Mouse (Mus musculus): ENCODE results near the gene Xrcc3. TPM values are rescaled to one million over a fixed set of nuclear protein-coding genes. Genes with fewer than 3 reads are reported as not detected.

Gene Xrcc3
- polyA plus RNA-seq, 1 experiment from 2014 or later, result 10.8 TPM

DNA sequence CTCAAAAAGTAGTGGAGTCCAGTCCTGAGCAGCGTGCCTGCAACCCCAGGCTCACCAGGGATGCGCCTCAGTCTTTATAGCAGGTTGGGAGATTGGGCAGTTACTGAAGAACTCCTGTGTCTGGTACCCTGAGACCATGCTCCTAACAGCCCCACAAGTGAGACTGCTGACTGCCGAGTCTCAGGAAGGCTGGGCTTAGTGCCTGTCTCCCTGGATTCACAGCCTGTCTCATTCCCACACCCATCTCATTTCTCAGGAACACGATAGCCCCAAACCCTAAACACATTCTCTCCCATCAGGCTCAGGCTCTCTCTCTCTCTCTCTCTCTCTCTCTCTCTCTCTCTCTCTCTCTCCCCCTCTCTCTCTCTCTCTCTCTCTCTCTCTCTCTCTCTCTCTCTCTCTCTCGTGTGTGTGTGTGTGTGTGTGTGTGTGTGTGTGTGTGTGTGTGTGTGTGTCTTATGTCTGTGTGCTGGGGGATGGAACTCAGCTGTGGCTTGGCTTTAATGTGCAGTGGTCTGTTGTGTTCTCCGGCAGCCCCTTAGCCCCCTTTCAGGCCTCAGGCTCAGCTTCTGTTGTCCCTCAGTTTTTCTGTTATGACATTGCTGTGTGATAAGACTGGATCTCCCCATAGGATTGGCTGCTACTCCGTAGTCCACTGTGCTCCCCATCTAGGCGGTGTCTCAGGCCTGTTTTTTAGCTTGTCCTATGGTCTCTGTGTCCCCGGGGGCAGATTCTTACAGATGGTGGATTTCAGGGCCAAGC, 43.7 kb downstream of the Xrcc3 start:
- Histone ChIP-seq H3K4me2 (replicated peaks) (no peak overlapping the region), H3K36me3 (peaks cover 32% of the 10 kb centered on the region), H3K9me3 (no peaks in the 10 kb centered on the region), H3K27me3 (no peaks in the 10 kb centered on the region), H3K4me3 (no peak overlapping the region), H3K27ac (0 out of 2 replicates have a peak overlapping the region, but pooled peaks have one; percentile 50), H3K9ac (no peak overlapping the region), H3K4me1 (peaks cover 21% of the 10 kb centered on the region)
- 68% methylated on average over 8 of the region's 9 CpGs for WGBS
- no peak for ATAC-seq (ENCODE audit: insufficient number of reproducible peaks, insufficient read depth, low FRiP score, low TSS enrichment)

DNA sequence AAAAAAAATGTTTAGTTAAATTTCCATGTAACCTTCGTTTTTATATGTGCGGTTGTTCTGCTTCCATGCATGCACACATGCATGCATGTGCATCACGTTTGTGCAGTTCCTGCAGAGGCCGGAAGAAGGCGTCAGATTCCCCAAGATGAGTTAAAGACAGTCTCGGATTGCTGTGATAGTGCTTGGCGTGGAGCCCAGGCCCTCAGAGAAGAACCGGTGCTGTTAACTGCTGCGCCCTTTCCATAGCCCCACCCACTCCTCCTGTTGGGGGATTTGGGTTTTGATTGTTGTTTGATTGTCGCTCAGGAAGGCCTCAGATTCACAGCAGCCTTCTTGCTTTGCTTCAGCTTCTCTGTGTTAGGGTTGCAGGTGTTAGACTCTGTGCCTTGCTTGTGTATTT, 44.4 kb downstream of the Xrcc3 start:
- Histone ChIP-seq H3K4me3 (no peak overlapping the region), H3K4me2 (replicated peaks) (no peak overlapping the region), H3K9ac (peak overlapping the region; percentile 19; the same call in 1 of the 2 replicates), H3K27me3 (no peaks in the 10 kb centered on the region), H3K9me3 (no peaks in the 10 kb centered on the region), H3K27ac (peak overlapping the region; percentile 50; the same call in 1 of the 2 replicates), H3K4me1 (peaks cover 21% of the 10 kb centered on the region), H3K36me3 (peaks cover 25% of the 10 kb centered on the region)
- WGBS, result 44% methylated on average over 10 of the region's 10 CpGs
- no peak; the same call in 1 of the 2 replicates for ATAC-seq (ENCODE audit: insufficient number of reproducible peaks, insufficient read depth, low FRiP score, low TSS enrichment)

DNA sequence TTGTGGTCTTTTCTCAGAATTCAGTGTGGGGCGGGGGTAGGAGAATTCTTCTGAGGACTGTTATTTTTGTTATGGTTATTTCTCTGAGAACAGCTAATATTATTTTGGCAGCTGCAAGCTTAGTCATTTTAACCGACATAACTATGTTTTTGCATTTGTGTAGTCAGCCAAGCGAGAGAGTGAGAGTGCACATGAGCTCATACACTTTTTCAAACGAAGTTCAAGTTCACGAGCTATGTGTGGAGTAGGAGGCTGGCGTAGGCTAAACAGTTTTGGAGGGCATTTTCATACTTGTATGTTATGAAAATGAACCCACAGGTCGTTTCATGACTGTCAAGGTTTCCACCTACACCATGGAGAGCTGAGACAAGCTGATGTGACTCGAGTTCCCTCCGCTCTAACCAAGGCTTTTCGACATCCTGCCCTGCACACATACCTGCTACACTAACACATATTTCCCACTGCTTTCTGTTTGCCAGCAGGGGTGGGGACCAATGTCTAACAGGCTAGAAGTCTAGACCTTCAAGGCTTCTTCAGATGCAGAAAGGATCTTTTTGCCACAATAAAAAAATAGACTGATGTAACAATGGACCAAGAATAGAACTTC, 45.2 kb downstream of the Xrcc3 start:
- Histone ChIP-seq H3K4me1 (peaks cover 21% of the 10 kb centered on the region), H3K4me2 (replicated peaks) (no peak overlapping the region), H3K27me3 (no peaks in the 10 kb centered on the region), H3K9ac (no peak overlapping the region), H3K27ac (no peak overlapping the region), H3K9me3 (no peaks in the 10 kb centered on the region), H3K36me3 (peaks cover 18% of the 10 kb centered on the region), H3K4me3 (no peak overlapping the region)
- WGBS, result 94% methylated on average over 10 of the region's 10 CpGs
- ATAC-seq (ENCODE audit: insufficient number of reproducible peaks, insufficient read depth, low FRiP score, low TSS enrichment), result no peak

DNA sequence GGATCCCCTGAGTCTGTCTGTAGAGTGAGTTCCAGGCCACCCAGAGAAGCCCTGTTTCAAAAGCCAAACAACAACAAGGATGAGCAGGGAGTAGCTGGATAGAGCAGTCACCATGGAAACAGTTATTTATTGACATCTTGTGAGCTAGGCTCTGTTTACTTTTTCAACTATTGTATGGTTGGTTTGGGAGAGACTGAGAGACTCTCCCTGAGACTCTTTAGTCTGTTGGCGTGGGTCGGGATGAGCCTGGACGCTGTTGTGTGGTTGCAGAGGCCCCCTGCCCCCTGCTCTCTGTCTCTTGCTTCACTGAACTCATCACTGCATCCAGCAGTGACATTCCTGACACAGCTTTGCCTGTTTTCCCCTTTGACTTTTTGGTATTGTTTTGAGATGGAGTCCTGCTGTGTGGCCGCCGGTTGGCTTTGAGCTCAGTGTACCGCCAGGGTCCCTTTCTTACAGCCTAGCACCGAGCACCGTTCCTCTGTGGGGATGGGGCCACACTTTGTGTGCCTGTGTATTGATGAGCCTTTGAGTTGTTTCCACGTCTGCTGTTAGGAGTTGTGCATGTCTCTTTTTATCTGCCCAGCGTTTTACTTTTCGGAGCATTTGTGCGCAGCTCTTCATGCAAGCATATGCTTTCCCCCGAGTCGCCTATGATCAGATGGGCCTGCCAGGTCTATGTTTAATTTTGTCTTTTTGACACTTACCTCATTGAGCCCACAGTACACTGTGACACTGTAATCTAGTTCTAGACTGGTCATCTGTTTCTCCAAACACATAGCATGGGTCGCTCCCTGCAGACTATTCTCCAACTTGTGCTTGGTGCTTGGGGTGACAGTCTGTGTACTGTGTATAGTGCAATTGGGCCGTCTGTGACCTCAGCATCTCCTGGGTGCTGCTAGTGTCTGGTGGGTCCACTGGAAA, 47.1 kb downstream of the Xrcc3 start:
- no peak overlapping the region for H3K27ac ChIP-seq
- 52% methylated on average over 16 of the region's 16 CpGs for whole genome bisulfite sequencing
- no peaks in the 10 kb centered on the region for H3K9me3 ChIP-seq
- no peaks in the 10 kb centered on the region for H3K27me3 ChIP-seq
- no peak overlapping the region for H3K4me2 ChIP-seq (replicated peaks)
- H3K36me3 ChIP-seq, result peaks cover 11% of the 10 kb centered on the region; the same call in 1 of the 2 replicates
- H3K4me1 ChIP-seq, result peaks cover 21% of the 10 kb centered on the region
- H3K9ac ChIP-seq, result no peak overlapping the region
- H3K4me3 ChIP-seq, result no peak overlapping the region
- ATAC-seq (ENCODE audit: insufficient number of reproducible peaks, insufficient read depth, low FRiP score, low TSS enrichment), result no peak

DNA sequence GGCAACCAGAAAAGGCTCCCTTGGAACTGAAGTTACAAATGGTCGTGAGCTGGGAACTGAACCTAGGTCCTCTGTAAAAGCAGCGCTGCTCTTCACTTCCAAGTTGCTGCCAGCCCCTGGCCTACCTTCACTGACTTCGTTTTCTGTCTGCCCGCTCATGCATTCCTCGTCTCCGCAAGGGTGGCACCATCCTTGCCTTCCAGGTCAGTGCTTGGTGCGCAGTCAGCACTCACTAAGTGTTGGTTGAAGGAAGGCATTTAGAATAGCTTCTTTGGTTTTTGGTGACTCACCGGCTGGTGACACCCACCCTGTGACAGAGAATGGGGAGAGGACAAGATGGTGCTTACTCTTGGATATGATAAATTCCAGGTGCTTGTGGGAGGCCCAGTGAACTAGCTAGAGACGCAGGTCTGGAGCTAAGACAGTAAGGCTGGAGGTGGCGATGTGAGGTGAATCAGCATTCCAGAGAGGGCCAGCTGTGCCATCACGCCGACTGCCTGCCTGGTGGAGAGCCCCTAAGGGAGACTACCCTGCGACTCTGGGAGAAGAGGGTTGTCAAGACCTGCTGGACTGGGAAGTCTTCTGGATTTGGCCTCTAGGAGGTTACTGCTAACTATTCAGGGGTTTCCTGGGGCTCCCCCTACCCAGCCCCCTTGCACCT, 50.9 kb downstream of the Xrcc3 start:
- ATAC-seq (ENCODE audit: insufficient number of reproducible peaks, insufficient read depth, low FRiP score, low TSS enrichment), result no peak
- no peak overlapping the region for H3K9ac ChIP-seq
- H3K9me3 ChIP-seq, result no peaks in the 10 kb centered on the region
- H3K27me3 ChIP-seq, result no peaks in the 10 kb centered on the region
- H3K4me2 ChIP-seq (replicated peaks), result no peak overlapping the region
- peaks cover 34% of the 10 kb centered on the region for H3K4me1 ChIP-seq
- H3K36me3 ChIP-seq, result peaks cover 11% of the 10 kb centered on the region; the same call in 1 of the 2 replicates
- H3K27ac ChIP-seq, result no peak overlapping the region
- H3K4me3 ChIP-seq, result no peak overlapping the region
- 93% methylated on average over 13 of the region's 13 CpGs for WGBS

DNA sequence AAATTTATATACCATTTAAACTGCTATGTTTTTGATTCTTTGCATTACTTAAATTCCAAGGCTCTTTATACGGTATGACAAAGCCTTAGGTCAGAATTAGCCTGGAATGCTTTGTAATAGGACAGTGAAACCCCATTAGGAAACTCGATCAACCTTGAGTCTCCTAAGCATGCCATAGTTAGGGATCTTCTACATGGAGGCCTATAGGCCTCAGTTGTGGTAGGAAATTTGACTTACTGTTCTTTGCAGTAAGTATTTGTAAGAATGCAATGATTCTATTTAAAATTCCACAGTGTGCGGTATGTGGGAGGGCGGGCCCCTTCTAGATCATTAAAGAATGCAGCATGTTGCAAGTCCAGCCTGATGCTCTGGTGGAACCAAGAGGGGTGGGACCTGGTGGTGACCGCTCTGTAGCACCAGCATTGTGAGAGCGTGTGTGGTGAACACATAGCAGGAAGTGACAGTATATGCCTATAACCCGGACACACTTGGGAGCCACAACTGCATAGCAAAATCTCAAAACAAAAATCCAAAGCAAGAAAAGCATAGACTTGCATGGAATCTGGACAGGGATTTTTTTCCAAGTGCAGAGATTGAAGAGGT, 53.3 kb downstream of the Xrcc3 start:
- no peak overlapping the region for H3K27ac ChIP-seq
- peak overlapping the region; percentile 91 for H3K4me3 ChIP-seq
- H3K36me3 ChIP-seq, result peaks cover 11% of the 10 kb centered on the region; the same call in 1 of the 2 replicates
- H3K4me1 ChIP-seq, result peaks cover 23% of the 10 kb centered on the region
- ATAC-seq (ENCODE audit: insufficient number of reproducible peaks, insufficient read depth, low FRiP score, low TSS enrichment), result no peak
- 69% methylated on average over 7 of the region's 7 CpGs for WGBS
- H3K9ac ChIP-seq, result no peak overlapping the region; the same call in 1 of the 2 replicates
- peak overlapping the region; percentile 98 for H3K4me2 ChIP-seq (replicated peaks)
- no peaks in the 10 kb centered on the region for H3K9me3 ChIP-seq
- H3K27me3 ChIP-seq, result no peaks in the 10 kb centered on the region

DNA sequence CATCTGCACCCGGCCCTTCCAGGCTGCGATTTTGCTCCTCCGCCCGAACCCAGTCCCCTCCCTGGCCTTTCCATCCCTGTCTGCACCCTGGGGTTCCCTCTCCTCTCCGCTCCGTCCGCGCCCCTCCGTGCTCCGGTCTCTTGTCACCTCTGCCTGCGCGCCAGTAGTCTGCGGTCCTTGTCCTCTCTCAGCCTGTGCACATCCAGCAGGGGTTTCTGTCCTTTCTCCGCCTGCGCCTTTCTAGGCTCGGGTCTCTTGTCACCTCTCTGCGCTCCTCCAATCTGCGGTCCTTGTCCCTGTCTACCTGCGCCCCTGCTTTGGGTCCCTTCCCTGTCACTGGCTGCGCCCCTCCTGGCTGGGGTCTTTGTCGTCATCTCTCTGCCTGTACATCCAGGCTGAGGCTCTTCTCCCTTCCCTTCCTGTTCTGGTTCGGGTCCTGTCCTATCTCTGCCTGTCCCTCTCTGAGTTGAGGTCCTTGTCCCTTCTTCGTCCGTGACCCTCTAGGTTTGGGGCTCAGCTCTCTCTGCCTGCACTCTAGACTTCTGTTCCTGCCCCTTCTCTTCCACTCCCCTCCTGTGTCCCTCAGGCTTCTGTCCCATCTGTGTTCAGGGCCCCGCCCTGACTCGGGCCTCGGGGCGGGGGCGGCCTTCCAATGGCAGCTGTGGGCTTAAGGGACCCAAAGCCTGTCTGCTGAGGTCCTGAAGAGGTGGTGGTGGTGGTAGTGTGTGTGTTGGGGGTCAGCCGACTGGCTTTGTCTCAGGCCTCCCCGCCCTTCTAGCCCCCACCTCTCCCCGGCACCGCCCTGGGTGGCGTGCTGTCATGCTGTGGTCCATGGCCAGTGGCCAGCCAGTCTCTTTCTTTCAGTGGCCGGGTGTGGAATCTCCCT, 54.3 kb downstream of the Xrcc3 start:
- H3K9me3 ChIP-seq, result no peaks in the 10 kb centered on the region
- peaks cover 11% of the 10 kb centered on the region; the same call in 1 of the 2 replicates for H3K36me3 ChIP-seq
- H3K4me2 ChIP-seq (replicated peaks), result peak overlapping the region; percentile 98
- peaks cover 23% of the 10 kb centered on the region for H3K4me1 ChIP-seq
- WGBS, result 2% methylated on average over 35 of the region's 35 CpGs
- no peaks in the 10 kb centered on the region for H3K27me3 ChIP-seq
- peak overlapping the region; percentile 91 for H3K4me3 ChIP-seq
- ATAC-seq (ENCODE audit: insufficient number of reproducible peaks, insufficient read depth, low FRiP score, low TSS enrichment), result peak; percentile 26
- peak overlapping the region; percentile 95 for H3K9ac ChIP-seq
- H3K27ac ChIP-seq, result peak overlapping the region; percentile 90

DNA sequence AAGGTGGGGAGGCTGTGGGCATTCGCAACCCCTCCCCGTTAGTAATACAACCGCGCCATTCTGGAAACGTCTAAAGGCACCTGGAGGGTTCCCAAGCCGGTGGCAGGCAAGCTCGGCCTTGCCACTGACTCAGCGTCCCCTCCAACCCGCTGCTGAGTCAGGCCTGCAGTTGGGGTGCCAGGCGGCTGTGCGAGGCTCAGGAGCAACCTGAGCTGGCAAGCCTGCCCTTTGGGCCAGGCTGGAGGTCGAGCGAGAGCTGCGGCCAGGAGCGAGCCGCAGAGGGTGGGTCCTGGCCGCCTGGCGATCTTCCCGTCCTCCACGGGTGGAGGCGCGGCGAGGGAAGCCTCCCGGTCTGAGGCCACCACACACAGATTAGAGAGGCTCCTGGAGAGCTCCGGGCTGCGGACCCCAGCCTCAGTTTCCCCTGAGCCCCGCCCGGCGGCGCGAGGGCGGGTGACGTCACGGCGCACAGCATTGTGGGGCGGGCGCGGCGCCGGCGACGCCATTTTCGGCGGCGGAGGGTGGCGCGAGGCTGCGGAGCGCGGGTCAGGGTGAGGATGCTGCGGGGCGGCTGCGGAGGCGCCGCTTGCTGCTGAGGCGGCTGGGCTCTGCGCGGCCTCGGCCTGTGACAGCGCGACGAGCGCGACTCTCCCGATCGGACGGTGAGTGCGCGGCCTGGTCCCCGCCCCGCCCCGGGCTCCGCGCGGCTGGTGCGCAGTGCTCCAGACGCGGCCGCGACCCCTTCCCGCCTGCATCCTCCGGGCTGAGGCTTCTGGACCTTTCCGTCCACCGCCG, 55.1 kb downstream of the Xrcc3 start, which contains the start of gene Klc1:
Klc1 (plus strand) TSS at position 469 of the 795 bp plus-strand sequence.
- Histone ChIP-seq H3K9me3 (no peaks in the 10 kb centered on the region), H3K4me2 (replicated peaks) (peak within 1 kb of the TSS; percentile 98), H3K9ac (peak within 1 kb of the TSS; percentile 95), H3K27ac (peak within 1 kb of the TSS; percentile 90), H3K27me3 (no peaks in the 10 kb centered on the region), H3K4me3 (peak within 1 kb of the TSS; percentile 91), H3K4me1 (peaks cover 23% of the 10 kb centered on the region), H3K36me3 (peaks cover 11% of the 10 kb centered on the region; the same call in 1 of the 2 replicates)
- ATAC-seq (ENCODE audit: insufficient number of reproducible peaks, insufficient read depth, low FRiP score, low TSS enrichment), result peak; percentile 73
- WGBS, result under 1% methylated on average over 84 of the region's 85 CpGs

DNA sequence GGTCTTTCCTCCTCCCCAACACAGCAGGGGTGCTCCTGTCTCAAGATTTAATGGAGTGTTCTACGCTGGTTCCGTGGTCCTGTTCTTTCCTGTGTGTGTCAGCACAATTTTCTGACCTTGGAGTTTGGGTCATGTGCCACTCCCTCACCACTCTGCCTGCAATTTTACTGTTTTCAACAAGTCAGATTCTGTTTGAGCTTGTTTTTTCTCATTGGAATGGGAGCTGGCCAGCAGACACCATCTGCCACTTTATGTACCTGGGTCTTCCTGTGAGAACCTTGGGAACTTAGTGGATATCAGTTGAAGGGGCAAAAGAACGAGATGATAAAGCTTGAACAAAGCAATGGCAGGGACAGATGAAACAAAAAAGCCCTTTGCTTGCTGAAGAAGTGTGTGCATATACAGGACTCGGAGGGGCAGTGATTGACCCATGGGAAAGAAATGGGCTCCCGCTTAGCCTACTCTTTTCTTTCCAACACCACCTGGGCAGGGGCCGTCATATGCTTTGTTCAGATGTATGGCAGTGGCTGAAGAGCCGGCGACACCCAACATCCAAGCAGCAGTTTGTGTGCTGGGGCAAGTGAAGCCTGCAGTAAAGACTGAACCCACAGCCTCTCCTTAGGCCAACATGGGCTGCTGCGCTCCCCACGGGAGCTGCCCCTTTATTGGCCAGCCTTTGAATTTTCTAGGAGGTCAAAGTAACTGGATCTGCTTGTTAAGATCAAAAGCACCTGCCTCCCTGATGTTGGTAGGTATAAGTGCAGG, 55.9 kb downstream of the Xrcc3 start:
- H3K9ac ChIP-seq, result peak overlapping the region; percentile 95
- no peaks in the 10 kb centered on the region for H3K27me3 ChIP-seq
- peak overlapping the region; percentile 98 for H3K4me2 ChIP-seq (replicated peaks)
- 0 out of 2 replicates have a peak, but pooled peaks cover 4% of the 10 kb centered on the region for H3K36me3 ChIP-seq
- peaks cover 23% of the 10 kb centered on the region for H3K4me1 ChIP-seq
- peak overlapping the region; percentile 91 for H3K4me3 ChIP-seq
- WGBS, result 50% methylated on average over 10 of the region's 10 CpGs
- H3K9me3 ChIP-seq, result no peaks in the 10 kb centered on the region
- peak overlapping the region; percentile 90; the same call in 1 of the 2 replicates for H3K27ac ChIP-seq
- no peak for ATAC-seq (ENCODE audit: insufficient number of reproducible peaks, insufficient read depth, low FRiP score, low TSS enrichment)

Measured in embryonic facial prominence, embryonic 12.5 days (tissue).